Comparison of ENCODE assay signal across 12 mouse cellular contexts in genomic region chr1:90162379-90162857, GRCm38 (mm10). TPM values are rescaled to one million over a fixed set of nuclear protein-coding genes. Genes with fewer than 3 reads are reported as not detected.
DNase-seq lines count a peak whose midpoint lies in the region; ATAC-seq and TF ChIP-seq lines count a peak whose summit lies in the region.
"Had no signal": no experiment of that assay in that cellular context is flagged by ENCODE, and none has a peak within 500 bp of the region (broad histone marks: within the 10 kb centered on the region; RNA-seq: fewer than 3 reads in every experiment).

No protein-coding gene starts in this region.

- H3ac ChIP-seq in myocyte (ENCODE audit: control insufficient read depth, insufficient read length) = no peak overlapping the region

- DNase-seq in heart, adult 9 months (ENCODE audit: low spot score in 2 of 2) = peak; percentile 26 to 68
- no peak for DNase-seq in lung, postnatal 25 days (ENCODE audit: low spot score)
- DNase-seq in embryonic facial prominence, embryonic 14.5 days (ENCODE audit: low spot score) = peak; percentile 78
- no peak for DNase-seq in cerebellum, adult 18-20 months
- DNase-seq in cerebellum, postnatal 25 days = no peak

- no peak for ATAC-seq in heart, embryonic 12.5 days (ENCODE audit: insufficient number of reproducible peaks, low FRiP score)
- no peak for ATAC-seq in lung, embryonic 15.5 days (ENCODE audit: borderline replicate concordance, extremely low read depth, low FRiP score, low TSS enrichment)
- peak; percentile 53 for ATAC-seq in embryonic facial prominence, embryonic 14.5 days (ENCODE audit: low read depth)
- ATAC-seq: intestine, postnatal 0 days had no signal

- no peak overlapping the region for H3K4me3 ChIP-seq in heart, embryonic 12.5 days
- no peak overlapping the region for H3K4me3 ChIP-seq in lung, embryonic 15.5 days
- H3K4me3 ChIP-seq in embryonic facial prominence, embryonic 14.5 days (ENCODE audit: low read depth, low read length) = no peak overlapping the region
- no peak overlapping the region for H3K4me3 ChIP-seq in myocyte

- peaks cover 6% of the 10 kb centered on the region for H3K4me1 ChIP-seq in heart, embryonic 12.5 days (replicated peaks)
- no peaks in the 10 kb centered on the region; the same call in 1 of the 2 replicates for H3K4me1 ChIP-seq in lung, embryonic 15.5 days
- peaks cover 20% of the 10 kb centered on the region for H3K4me1 ChIP-seq in embryonic facial prominence, embryonic 14.5 days (ENCODE audit: control insufficient read depth, insufficient read depth, low read length)

- peaks cover 19% of the 10 kb centered on the region for H3K27me3 ChIP-seq in heart, embryonic 12.5 days (replicated peaks)
- peaks cover 11% of the 10 kb centered on the region; the same call in 1 of the 2 replicates for H3K27me3 ChIP-seq in lung, embryonic 15.5 days
- no peaks in the 10 kb centered on the region for H3K27me3 ChIP-seq in embryonic facial prominence, embryonic 14.5 days (replicated peaks; ENCODE audit: control insufficient read depth, insufficient read depth, low read length)
- H3K27me3 ChIP-seq in myocyte (ENCODE audit: control insufficient read depth, insufficient read depth, insufficient read length) = no peaks in the 10 kb centered on the region

- 76% methylated on average over 13 of the region's 13 CpGs for WGBS in heart, embryonic 12.5 days
- 48% methylated on average over 13 of the region's 13 CpGs for WGBS in lung, embryonic 15.5 days
- 62% methylated on average over 13 of the region's 13 CpGs for WGBS in embryonic facial prominence, embryonic 14.5 days

- no peak for TF ChIP-seq POLR2A in myocyte (IDR thresholded peaks at IDR 0.05; ENCODE audit: insufficient read length, low read depth)

- H3K36me3 ChIP-seq in heart, embryonic 12.5 days = no peaks in the 10 kb centered on the region
- H3K36me3 ChIP-seq in lung, embryonic 15.5 days = no peaks in the 10 kb centered on the region
- H3K36me3 ChIP-seq in embryonic facial prominence, embryonic 14.5 days (ENCODE audit: control insufficient read depth, insufficient read depth, low read length) = no peaks in the 10 kb centered on the region
- H3K36me3 ChIP-seq in myocyte (ENCODE audit: control insufficient read depth, insufficient read depth) = no peaks in the 10 kb centered on the region

- H3K9me3 ChIP-seq in heart, embryonic 12.5 days (replicated peaks) = no peaks in the 10 kb centered on the region
- no peaks in the 10 kb centered on the region for H3K9me3 ChIP-seq in lung, embryonic 15.5 days
- no peaks in the 10 kb centered on the region for H3K9me3 ChIP-seq in embryonic facial prominence, embryonic 14.5 days (ENCODE audit: control insufficient read depth, low read length)

- H3K79me2 ChIP-seq in myocyte (ENCODE audit: control insufficient read depth, insufficient read depth) = no peaks in the 10 kb centered on the region

- no peak overlapping the region for H3K4me2 ChIP-seq in heart, embryonic 12.5 days
- 0 out of 2 replicates have a peak overlapping the region, but pooled peaks have one; percentile 7 for H3K4me2 ChIP-seq in lung, embryonic 15.5 days
- H3K4me2 ChIP-seq in embryonic facial prominence, embryonic 14.5 days (ENCODE audit: low read depth, low read length) = no peak overlapping the region
- peak overlapping the region; percentile 68 for H3K4me2 ChIP-seq in myocyte (ENCODE audit: low read depth)

- no peak overlapping the region for H3K27ac ChIP-seq in heart, embryonic 12.5 days (ENCODE audit: poor library complexity, severe bottlenecking)
- no peak overlapping the region for H3K27ac ChIP-seq in lung, embryonic 15.5 days
- 0 out of 2 replicates have a peak overlapping the region, but pooled peaks have one; percentile 46 for H3K27ac ChIP-seq in embryonic facial prominence, embryonic 14.5 days (replicated peaks; ENCODE audit: low read depth, low read length)

- no peak overlapping the region for H3K9ac ChIP-seq in heart, embryonic 12.5 days
- no peak overlapping the region for H3K9ac ChIP-seq in lung, embryonic 15.5 days
- no peak overlapping the region for H3K9ac ChIP-seq in embryonic facial prominence, embryonic 14.5 days (ENCODE audit: low read depth, low read length)

TF ChIP-seq in myocyte, 11 proteins besides CTCF, POLR2A, EP300 and RAD21:
- TF ChIP-seq POLR2AphosphoS2 (IDR thresholded peaks at IDR 0.05; ENCODE audit: insufficient read length, low read depth) (no peak), E2F4 (IDR thresholded peaks at IDR 0.05; ENCODE audit: insufficient read depth) (no peak), SRF (IDR thresholded peaks at IDR 0.05; ENCODE audit: control insufficient read depth, insufficient read length, low read depth) (no peak), MYOD1 (IDR thresholded peaks at IDR 0.05; ENCODE audit: control insufficient read depth in 1 of 3, insufficient read length in 2 of 3, low read depth in 2 of 3) (peak; percentile 95 to 99 (median 98)), TCF3 (IDR thresholded peaks at IDR 0.05; ENCODE audit: insufficient read length, low read depth) (peak; percentile 79), MAX (IDR thresholded peaks at IDR 0.05; ENCODE audit: low read depth) (peak; percentile 4), TCF12 (IDR thresholded peaks at IDR 0.05; ENCODE audit: insufficient read depth, poor library complexity, severe bottlenecking) (peak; percentile 95), USF1 (IDR thresholded peaks at IDR 0.05; ENCODE audit: low read depth) (peak; percentile 34), MYOG (IDR thresholded peaks at IDR 0.05; ENCODE audit: control insufficient read depth in 1 of 3, insufficient read depth in 1 of 3, insufficient read length in 2 of 3, low read depth in 2 of 3) (peak in 2 of 3 experiments; percentile 66 to 87), REST (IDR thresholded peaks at IDR 0.05; ENCODE audit: insufficient read depth, insufficient read length) (no peak), CEBPB (IDR thresholded peaks at IDR 0.05; ENCODE audit: insufficient read depth, poor library complexity, severe bottlenecking) (peak; percentile 63; the same call in 1 of the 2 replicates)

RNA-seq across cellular contexts. Expression of gene Iqca, which starts 9.2 kb away (rescaled TPM):
- polyA plus RNA-seq in heart, embryonic 12.5 days (2016; fragmentation: Nextera tagmentation; extraction: Ambion mirVana) = not detected in 2 replicates
- 0.54 and 0.70 TPM in 2 replicates for polyA plus RNA-seq in lung, embryonic 15.5 days (2015; fragmentation: Nextera tagmentation; extraction: Ambion mirVana)
- 0.73 and 1.8 TPM in 2 replicates for polyA plus RNA-seq in embryonic facial prominence, embryonic 14.5 days (2014; fragmentation: Nextera tagmentation; extraction: Ambion mirVana)
- 0.02 TPM for polyA plus RNA-seq in myocyte (2012; fragmentation: generic; extraction: Trizol)
- polyA plus RNA-seq: embryonic facial prominence, embryonic 11.5 days; spleen, adult 2 months; urinary bladder, adult 2 months had no signal

RNA-seq across cellular contexts. Expression of gene Ackr3, which starts 41.4 kb away (rescaled TPM):
- polyA plus RNA-seq in heart, embryonic 12.5 days (2016; fragmentation: Nextera tagmentation; extraction: Ambion mirVana) = 49.4 and 52.2 TPM in 2 replicates
- polyA plus RNA-seq in lung, embryonic 15.5 days (2015; fragmentation: Nextera tagmentation; extraction: Ambion mirVana) = 24.4 TPM in 2 replicates
- 27.0 and 32.2 TPM in 2 replicates for polyA plus RNA-seq in embryonic facial prominence, embryonic 14.5 days (2014; fragmentation: Nextera tagmentation; extraction: Ambion mirVana)
- 10.8 TPM for polyA plus RNA-seq in myocyte (2012; fragmentation: generic; extraction: Trizol)

Comparison
In these comparisons a context has a peak if more than half of its experiments do, and no peak if none do; other contexts are left out.
1. DNase-seq: peak in heart, adult 9 months (2 of 2) and embryonic facial prominence, embryonic 14.5 days (single experiment); none in lung, postnatal 25 days (single experiment), cerebellum, adult 18-20 months (0 of 2) and cerebellum, postnatal 25 days (0 of 2).
2. H3K4me2 ChIP-seq: peak in lung, embryonic 15.5 days (single experiment) and myocyte (single experiment); none in heart, embryonic 12.5 days (single experiment) and embryonic facial prominence, embryonic 14.5 days (single experiment).